Mouse (Mus musculus) ES-E14 (cell line): ENCODE data around the gene Gm45711. TPM values are rescaled to one million over a fixed set of nuclear protein-coding genes. Genes with fewer than 3 reads are reported as not detected.

Experiments used
- DNase-seq: peaks from one replicate; pipeline ENCODE4 v3.0.0-alpha.2; 2013; ENCODE audit warnings: low read depth, low spot score
- H3K27ac ChIP-seq: 2 replicates; pipeline ENCODE4 v1.5.1; 2012; ENCODE audit warnings: low read depth, mild to moderate bottlenecking, low read length, moderate library complexity, mixed read lengths; ENCODE audit not compliant: poor library complexity, insufficient read depth, severe bottlenecking
- H3K36me3 ChIP-seq: 2 replicates; pipeline ENCODE4 v1.6.1; 2012; ENCODE audit warnings: mild to moderate bottlenecking, low read length, moderate library complexity, mixed read lengths; ENCODE audit not compliant: control insufficient read depth, poor library complexity, insufficient read depth, severe bottlenecking
- H3K4me1 ChIP-seq, 2 experiments: fragments of 150-350 bp in 1 of 2; sonication (generic) in 1 of 2; 2 replicates each; pipeline ENCODE4 v1.6.1; 2012; ENCODE audit warnings: low read length in 2 of 2, mild to moderate bottlenecking in 1 of 2, mixed read lengths in 1 of 2; ENCODE audit not compliant: control insufficient read depth in 2 of 2, insufficient read depth in 2 of 2, poor library complexity in 1 of 2
- H3K4me3 ChIP-seq, 2 experiments: fragments of 150-350 bp in 1 of 2; sonication (generic) in 1 of 2; 2 replicates each; pipeline ENCODE4 v1.5.1; 2012; ENCODE audit warnings: low read length in 2 of 2, low read depth in 1 of 2, mild to moderate bottlenecking in 1 of 2, mixed read lengths in 1 of 2; ENCODE audit not compliant: insufficient read depth in 1 of 2, poor library complexity in 1 of 2, severe bottlenecking in 1 of 2
- H3K9ac ChIP-seq: 2 replicates; pipeline ENCODE4 v1.6.1; 2012; ENCODE audit warnings: low read depth, mild to moderate bottlenecking, low read length, mixed read lengths; ENCODE audit not compliant: poor library complexity, insufficient read depth, severe bottlenecking
- H3K9me3 ChIP-seq: fragments of 150-350 bp; sonication (generic); 2 replicates; pipeline ENCODE4 v1.6.1; 2012; ENCODE audit warnings: low read depth, mild to moderate bottlenecking, low read length; ENCODE audit not compliant: control insufficient read depth, insufficient read depth
- CHD2 ChIP-seq: IDR thresholded peaks from 2 replicates; pipeline ENCODE4 v1.6.1; 2014; ENCODE audit warnings: mild to moderate bottlenecking, low read depth, low read length, inconsistent platforms
- HCFC1 ChIP-seq: IDR thresholded peaks from 2 replicates; pipeline ENCODE4 v1.6.1; 2012; ENCODE audit warnings: low read length, inconsistent platforms, borderline replicate concordance; ENCODE audit not compliant: insufficient read depth
- MAFK ChIP-seq: IDR thresholded peaks from 2 replicates; pipeline ENCODE4 v1.6.1; 2014; ENCODE audit warnings: mild to moderate bottlenecking, low read depth, low read length, inconsistent platforms; ENCODE audit not compliant: insufficient read depth
- ZC3H11A ChIP-seq: IDR thresholded peaks from 2 replicates; pipeline ENCODE4 v1.6.1; 2012; ENCODE audit warnings: low read depth, mild to moderate bottlenecking, inconsistent platforms, low read length, borderline replicate concordance
- ZNF384 ChIP-seq: IDR thresholded peaks from 2 replicates; pipeline ENCODE4 v1.6.1; 2012; ENCODE audit warnings: low read depth, low read length, inconsistent platforms
- in situ Hi-C, 2 experiments: fragments of 600-800 bp; cut with MboI; formaldehyde crosslinking; loops; one replicate each; pipeline ENCODE4 v1.15.1; 2025; ENCODE audit warnings: low sequenced_read_pairs in 2 of 2, inconsistent platforms in 1 of 2; ENCODE audit not compliant: unreplicated experiment in 2 of 2
- total RNA-seq: library from RNA; depleted of rRNA; stranded (reverse); fragments of 300-350 nt; gene quantifications from 2 replicates; pipeline ENCODE4 v1.2.3, GENCODE M21; 2012

The Gm45711 gene
- total RNA-seq, 1 experiment, result not detected

DNA sequence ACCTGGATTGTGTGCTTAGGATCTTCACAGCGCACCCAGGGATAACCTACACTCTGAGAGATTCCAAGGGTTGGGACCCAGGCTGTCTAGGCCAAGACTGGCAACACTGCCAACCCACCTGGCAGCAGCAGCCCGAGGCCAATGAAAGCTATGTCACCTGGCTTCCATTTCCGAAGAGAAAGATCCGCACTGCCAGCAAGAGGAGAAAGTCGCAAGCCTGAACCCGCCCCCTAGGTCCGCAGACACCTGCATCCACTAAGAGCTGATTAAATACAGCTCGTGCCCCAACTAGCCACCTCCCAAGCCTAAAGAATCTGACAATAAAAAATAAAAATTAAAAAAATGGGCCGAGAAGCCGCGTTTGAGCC lies 62.0 kb downstream of the Gm45711 start:
- Histone ChIP-seq H3K27ac (no peak overlapping the region), H3K4me1 (peaks cover 0 to 6% of the 10 kb centered on the region in 2 experiments; a peak in 1 of 4 replicates), H3K9me3 (no peaks in the 10 kb centered on the region), H3K4me3 (peak overlapping the region; percentile 96 to 97), H3K36me3 (peaks cover 3% of the 10 kb centered on the region; the same call in 1 of the 2 replicates), H3K9ac (peak overlapping the region; percentile 87)
- in situ Hi-C loops, result no loop called here
- DNase-seq, result no peak
- TF ChIP-seq HCFC1 (no peak), ZNF384 (no peak), MAFK (no peak), ZC3H11A (no peak), CHD2 (no peak)

GRCm38 (mm10) chr8:104247054-104247907 lies 62.6 kb downstream of the Gm45711 start:
- H3K27ac ChIP-seq, result no peak overlapping the region
- H3K9me3 ChIP-seq, result no peaks in the 10 kb centered on the region
- H3K9ac ChIP-seq, result peak overlapping the region; percentile 87; the same call in 1 of the 2 replicates
- peaks cover 8% of the 10 kb centered on the region; the same call in 1 of the 2 replicates for H3K36me3 ChIP-seq
- peak overlapping the region; percentile 96 to 97 for H3K4me3 ChIP-seq
- TF ChIP-seq MAFK (no peak), CHD2 (no peak), ZNF384 (no peak), ZC3H11A (no peak), HCFC1 (no peak)
- no peak for DNase-seq
- in situ Hi-C loops, result no loop called here
- peaks cover 0 to 6% of the 10 kb centered on the region in 2 experiments; a peak in 1 of 4 replicates for H3K4me1 ChIP-seq

DNA sequence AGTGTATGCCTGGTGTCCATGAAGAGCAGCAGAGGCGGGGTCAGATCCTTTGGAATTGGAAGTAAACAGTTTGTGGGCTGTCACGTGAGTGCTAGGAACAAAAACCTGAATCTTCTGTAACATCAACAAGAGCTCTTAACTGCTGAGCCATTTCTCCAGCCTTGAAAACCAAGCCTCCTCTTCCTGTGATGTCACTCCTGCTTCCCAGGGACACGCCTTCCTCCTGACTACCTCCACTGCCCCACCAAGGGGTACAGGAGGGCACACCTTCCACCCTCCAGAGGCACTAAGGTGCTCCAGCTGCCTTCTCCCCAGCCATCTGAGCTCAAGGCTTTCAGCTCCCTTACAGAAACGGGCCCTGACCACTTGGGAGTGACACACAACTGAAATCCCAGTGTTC lies 63.3 kb downstream of the Gm45711 start:
- no peak overlapping the region for H3K9ac ChIP-seq
- H3K4me3 ChIP-seq, result no peak overlapping the region
- no peak for TF ChIP-seq CHD2
- TF ChIP-seq ZNF384, result no peak
- H3K27ac ChIP-seq, result no peak overlapping the region
- DNase-seq, result no peak
- H3K36me3 ChIP-seq, result peaks cover 9% of the 10 kb centered on the region; the same call in 1 of the 2 replicates
- no peaks in the 10 kb centered on the region for H3K9me3 ChIP-seq
- peaks cover 0 to 6% of the 10 kb centered on the region in 2 experiments; a peak in 1 of 4 replicates for H3K4me1 ChIP-seq
- in situ Hi-C loops, result no loop called here

- Histone ChIP-seq H3K4me1 (peaks cover 0 to 2% of the 10 kb centered on the region in 2 experiments; a peak in 1 of 4 replicates), H3K9ac (no peak overlapping the region), H3K4me3 (no peak overlapping the region), H3K27ac (no peak overlapping the region), H3K36me3 (peaks cover 25% of the 10 kb centered on the region), H3K9me3 (no peaks in the 10 kb centered on the region)
- DNase-seq, result no peak
- in situ Hi-C loops, result no loop called here
- TF ChIP-seq ZNF384 (no peak), CHD2 (no peak), MAFK (no peak), ZC3H11A (no peak), HCFC1 (no peak)
Observed at GRCm38 (mm10) chr8:104242038-104242644, 67.7 kb downstream of the Gm45711 start.
